Mouse (Mus musculus) MEL (cell line): Measurements from ENCODE around the gene Tmem44.

ENCODE experiments used
- ELF1 ChIP-seq: IDR thresholded peaks from 2 replicates; pipeline ENCODE4 v1.6.1; 2014; ENCODE audit warnings: low read depth, mild to moderate bottlenecking, inconsistent platforms, low read length, improper control_type of control experiment, moderate library complexity
- EP300 ChIP-seq, 2 experiments: IDR thresholded peaks; 2 replicates each; pipeline ENCODE4 v1.6.1; 2011; ENCODE audit warnings: improper control_type of control experiment in 2 of 2, low read length in 2 of 2, low read depth in 1 of 2, mild to moderate bottlenecking in 1 of 2
- POLR2A ChIP-seq, 2 experiments: IDR thresholded peaks; 2 replicates each; pipeline ENCODE4 v1.6.1; 2011 to 2012; ENCODE audit warnings: low read length in 2 of 2, mild to moderate bottlenecking in 2 of 2, control low read depth in 1 of 2, improper control_type of control experiment in 1 of 2, low read depth in 1 of 2, moderate library complexity in 1 of 2; ENCODE audit not compliant: control insufficient read depth in 1 of 2, insufficient read depth in 1 of 2, poor library complexity in 1 of 2

DNA sequence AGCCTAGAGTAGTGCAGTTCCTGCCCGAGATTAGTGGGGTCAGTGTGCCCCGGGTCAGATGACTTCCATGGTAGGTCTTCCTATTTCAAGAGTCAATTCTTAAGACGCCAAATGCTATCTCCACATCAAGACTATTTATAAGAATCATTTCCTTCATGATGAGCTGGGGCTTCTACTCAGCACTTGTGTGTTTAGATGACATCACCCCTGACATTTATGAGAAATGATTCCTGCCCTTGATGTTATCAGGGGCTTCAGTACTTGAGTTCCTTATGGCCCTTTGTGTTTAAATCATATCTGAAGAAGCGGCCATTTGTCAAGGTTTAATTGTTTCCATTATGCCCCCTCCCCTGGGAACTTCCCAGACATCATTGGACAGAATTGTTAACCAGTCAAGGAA lies 58.9 kb downstream of the Tmem44 start:
- TF ChIP-seq ELF1 = no peak
- TF ChIP-seq POLR2A (IDR thresholded peaks at IDR 0.05; ENCODE audit: control insufficient read depth in 1 of 2, insufficient read depth in 1 of 2, low read depth in 1 of 2, low read length in 2 of 2, poor library complexity in 1 of 2) = no peak
- TF ChIP-seq EP300 (IDR thresholded peaks at IDR 0.05; ENCODE audit: low read depth in 1 of 2, low read length in 2 of 2) = no peak
